Mouse (Mus musculus): ENCODE measurements around the gene Ankrd13a.

Gene Ankrd13a

DNA sequence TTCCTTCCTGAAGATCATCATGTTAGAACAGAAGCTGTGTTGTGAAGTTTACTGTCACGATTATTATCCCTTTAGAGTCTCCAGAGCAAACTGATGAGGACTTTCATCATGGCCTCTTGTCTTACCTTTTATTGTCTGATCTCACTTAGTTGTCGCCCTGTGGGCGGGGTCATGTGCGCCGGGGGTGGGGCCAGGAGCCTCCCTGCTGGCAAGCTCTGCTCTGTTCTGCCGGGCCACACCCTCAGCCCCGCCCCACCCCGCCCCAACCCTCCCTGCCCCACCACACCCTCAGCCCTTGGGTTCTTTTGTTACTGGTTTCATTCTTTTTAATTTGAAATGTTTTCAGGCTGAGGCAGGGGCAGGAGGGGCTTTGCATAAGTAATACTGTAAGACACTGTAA lies 26.6 kb downstream of the Ankrd13a start:
- DNase-seq: peak; percentile 55 to 58

GRCm38 (mm10) chr5:114801841-114802240 lies 27.4 kb downstream of the Ankrd13a start:
- no peak for DNase-seq

DNA sequence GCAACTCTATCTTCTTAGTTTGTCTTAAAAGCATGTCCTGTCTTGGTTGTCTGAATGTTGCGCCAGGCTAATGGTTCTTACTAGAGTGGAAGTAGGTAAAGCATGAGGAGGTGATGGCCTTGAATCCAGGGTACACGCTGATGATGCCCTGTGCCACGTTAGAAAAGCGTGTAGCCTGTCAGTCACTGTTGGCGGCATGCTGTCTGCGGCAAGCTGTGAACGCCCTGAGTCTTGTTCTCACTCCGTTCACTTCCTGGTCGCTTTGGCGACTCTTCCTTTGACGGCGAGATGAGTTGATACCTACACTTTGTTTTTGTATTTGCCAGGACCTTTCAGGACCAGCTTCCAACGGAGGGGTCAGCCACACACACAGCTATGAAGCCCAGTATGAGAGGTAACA lies 28.8 kb downstream of the Ankrd13a start:
- DNase-seq: no peak

DNA sequence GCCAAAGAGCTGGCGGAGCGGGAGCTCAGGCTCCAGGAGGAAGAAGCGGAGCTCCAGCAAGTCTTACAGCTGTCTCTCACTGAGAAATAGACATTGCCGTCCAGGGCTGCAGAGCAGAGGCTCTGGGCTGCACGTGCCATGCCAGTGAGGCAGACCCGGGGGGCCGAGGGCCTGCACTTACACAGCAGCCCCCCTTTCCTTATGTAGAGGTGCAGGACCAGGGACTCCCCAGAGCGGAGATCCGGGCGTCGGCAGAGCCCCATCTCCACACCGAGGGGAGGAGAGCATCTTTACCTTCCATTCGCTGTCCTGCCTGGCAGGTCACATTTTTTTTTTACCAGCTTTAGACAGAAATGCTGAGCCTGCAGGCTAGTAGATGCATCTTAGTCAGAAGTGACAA lies 29.9 kb downstream of the Ankrd13a start:
- no peak for DNase-seq

DNA sequence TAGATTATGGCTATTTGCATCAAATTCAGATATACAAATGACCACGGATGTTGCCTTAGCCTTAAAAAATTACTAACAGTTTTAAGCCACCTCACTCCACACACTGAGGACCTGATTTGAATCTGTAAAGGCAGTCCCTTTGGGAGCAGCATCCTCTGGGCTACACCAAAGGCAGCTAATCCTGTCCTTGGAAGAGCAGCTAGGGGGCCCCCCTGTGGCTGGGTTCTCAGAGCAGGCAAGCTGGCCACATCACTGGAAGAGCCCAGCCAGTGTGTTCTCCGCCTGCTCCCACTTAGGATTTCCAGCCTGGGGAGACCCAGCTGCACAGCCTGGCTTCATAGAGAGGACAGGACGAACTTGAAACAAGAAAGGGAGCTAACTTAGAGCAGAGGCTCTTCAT lies 30.5 kb downstream of the Ankrd13a start:
- peak; percentile 49 to 66 for DNase-seq

DNA sequence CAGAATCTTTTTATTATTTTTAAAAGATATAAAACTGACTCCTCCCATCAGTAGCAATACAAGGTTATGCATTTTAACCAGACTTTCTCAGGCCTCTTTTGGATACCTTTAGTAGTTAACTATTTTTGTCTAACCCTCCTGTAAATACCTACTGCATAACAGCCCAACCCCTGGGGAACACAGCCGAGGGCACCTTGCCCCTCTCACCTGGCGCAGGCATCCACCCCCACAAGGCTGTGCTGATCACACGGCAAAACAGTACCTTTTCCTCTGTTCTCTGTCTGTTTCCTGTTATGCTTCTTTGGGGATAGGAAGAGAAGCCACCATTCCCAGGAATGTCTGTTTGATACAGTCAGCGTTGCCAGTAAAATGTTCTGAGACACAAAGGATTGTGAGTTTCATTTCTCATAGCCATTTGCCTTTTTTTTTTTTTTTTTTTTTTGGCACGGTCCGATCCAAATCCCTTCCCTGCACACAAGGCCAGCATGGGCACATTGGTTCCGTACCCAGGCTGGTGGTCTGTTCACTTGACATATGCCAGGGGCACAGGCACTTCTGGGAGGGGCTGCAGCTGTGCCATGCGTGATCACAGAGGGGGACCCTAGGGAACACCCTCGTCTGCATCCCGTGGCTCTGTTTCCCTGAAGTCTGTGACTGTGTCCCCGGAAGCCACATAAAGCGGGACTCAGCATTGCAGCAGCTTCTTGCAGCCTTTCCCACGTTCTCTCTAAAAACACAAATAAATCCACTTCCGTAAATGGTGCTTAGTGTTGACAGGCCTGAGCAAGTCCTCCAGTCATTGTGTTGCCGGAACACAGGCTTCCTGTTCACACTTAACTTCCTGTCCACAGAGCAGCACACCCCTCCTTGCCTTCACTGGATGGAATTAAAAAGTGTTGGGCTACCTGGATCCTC lies 31.2 kb downstream of the Ankrd13a start:
- no peak for DNase-seq

GRCm38 (mm10) chr5:114806636-114807035 lies 32.2 kb downstream of the Ankrd13a start:
- DNase-seq: no peak

DNA sequence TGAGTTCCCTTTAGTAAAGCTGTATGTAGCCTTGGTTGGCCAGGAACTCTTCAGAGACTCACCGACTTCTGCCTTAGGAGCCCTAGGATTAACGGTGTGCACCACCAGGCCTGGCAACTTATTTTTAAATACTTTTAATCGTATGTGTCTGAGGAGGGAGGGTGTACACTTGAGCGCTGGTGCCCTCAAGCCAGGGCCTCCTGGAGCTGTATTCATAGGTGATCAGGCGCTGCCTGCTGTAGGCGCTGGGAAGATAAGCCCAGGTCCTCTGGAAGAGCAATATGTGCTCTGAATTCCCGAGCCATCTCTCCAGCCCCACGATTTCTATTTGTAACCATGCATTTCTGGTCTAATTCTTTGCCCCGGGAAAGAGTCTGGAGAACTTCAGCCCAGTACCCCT lies 32.6 kb downstream of the Ankrd13a start:
- DNase-seq: no peak

DNA sequence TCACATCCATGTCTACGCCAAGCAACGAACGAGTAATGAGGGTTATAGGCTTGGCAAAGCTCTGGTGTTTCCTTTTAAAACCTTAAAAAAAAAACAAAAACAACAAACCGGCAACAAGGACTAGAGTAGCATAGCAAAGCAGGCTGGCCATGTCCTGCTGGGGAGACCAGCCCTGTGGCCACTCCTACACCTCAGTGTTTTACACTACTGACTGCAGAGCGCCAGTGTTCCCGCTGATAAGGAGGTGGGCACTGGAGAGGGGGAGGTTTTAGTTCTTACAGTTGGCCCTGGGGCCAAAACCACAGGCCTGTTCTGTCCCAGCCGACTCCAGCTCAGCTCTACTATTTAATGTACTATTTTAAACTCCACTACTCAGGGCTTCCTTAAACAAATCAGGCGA lies 33.0 kb downstream of the Ankrd13a start:
- no peak for DNase-seq

DNA sequence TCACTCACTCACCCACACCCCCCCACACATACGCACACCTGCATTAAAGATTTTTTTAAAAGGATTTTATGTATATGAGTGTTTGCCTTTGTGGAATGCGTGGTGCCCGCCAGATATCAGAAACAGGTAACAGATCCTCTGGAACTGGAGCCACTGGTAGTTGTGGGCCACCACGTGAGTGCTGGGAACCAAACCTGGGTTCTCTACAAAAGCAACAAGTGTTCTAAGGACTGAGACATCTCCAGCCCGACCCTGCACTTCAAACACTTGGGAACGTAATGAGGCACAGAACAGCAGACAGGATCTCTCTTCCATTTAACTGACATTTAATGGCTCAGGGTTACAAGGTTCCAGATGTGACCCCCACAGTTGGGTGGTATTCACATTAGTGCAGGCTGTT lies 33.4 kb downstream of the Ankrd13a start:
- DNase-seq: no peak

GRCm38 (mm10) chr5:114808385-114808784 lies 33.9 kb downstream of the Ankrd13a start:
- DNase-seq: no peak

DNA sequence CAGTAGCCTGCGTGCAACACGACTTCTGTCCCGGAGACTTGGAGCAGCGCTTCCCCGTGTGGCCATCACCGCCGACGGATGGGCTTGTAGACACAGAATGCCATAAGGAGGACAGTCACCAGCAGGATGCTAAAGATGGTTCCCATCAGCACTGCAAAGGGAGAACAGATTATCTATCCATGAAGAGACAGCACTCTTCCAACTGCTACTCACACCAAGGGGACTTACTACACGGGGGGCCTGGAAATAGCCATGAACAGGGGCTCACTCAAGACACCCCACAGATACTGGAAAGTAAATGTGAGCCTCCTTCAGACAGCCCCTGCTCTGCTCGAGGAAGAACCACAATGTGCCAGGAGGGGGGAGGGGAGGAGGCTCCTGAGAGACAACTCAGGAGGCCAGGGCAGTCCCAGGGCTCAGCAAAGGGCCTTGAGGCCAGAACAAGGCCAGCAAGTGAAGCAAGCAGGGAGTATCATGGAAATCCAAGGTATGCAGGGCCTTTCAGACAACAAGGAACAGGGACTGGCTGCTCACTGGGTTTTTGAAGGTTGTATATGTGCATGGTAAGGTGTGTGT lies 34.8 kb downstream of the Ankrd13a start:
- DNase-seq: no peak

DNA sequence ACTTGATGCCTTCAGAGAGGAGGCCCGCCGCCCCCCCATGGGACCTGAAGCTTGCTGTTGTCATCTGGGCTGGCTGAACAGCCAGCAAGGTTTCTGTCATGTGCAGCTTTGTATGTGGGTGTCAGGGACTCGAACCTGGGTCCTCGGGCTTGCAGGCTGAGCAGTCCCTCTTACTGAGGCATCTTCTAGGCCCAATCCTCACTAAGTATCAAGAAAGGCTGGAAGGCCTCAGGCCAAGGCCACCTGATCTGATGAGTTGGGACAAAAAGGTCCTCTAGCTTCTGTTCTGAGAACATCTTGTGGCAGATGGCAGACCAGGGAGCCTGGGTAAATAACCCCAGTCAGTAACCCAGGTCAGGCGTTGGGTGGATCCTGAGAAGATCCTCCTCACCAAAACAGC lies 35.3 kb downstream of the Ankrd13a start:
- no peak for DNase-seq

DNA sequence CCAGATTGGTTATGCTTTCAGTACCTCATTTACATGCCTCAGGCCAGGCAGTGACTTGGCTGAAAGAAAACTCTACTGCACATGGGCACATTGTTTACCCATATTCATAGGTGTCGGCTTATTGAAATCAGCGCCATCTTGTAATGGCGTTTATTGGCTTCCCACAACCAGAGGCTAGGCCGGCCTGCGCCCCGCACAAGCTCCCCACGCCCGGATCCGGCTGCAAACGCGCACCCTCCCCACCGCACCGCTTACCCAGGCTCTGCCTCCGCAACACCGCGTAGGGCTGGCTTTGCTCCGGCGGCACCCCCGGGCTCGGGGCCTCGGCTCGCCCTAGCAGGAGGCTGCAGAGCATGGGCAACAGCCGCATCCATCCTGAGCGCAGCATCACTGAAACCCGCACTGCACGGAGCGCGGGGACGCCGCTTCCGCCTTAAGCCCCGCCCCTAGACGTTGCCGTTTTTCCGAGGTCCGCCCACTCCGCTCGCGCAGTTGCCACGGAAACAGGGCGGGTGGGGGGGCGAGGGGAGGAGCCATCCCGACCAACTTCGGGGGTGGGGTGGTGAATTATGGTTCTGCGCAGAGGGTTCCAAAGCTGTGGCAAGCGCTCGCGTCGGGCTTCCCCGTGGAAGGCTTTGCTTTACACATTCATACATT lies 39.2 kb downstream of the Ankrd13a start:
- peak; percentile 90 to 94 for DNase-seq

DNA sequence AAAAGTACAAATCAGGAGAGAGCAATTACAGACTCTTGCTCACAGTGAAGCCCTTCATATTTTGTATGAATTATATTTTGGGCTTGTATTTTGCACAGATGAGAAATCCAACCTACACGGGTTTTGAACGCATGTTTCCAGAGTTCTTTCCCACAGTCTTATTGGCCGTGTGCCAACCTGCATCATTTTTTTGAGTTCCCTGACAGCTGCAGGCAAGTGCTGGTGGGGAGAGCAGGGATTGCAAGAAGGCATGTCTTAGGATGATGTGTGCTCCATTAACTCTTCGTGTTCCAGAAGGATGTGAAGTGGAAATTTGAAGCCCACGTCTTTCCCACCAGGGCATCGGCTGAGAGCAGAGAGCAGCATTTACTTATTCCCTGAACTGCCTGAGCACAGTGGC lies 42.1 kb downstream of the Ankrd13a start:
- DNase-seq: no peak

- DNase-seq: peak; percentile 24 to 51
Observed at GRCm38 (mm10) chr5:114818124-114818523, 43.6 kb downstream of the Ankrd13a start.

- peak; percentile 87 to 91 for DNase-seq
Observed at GRCm38 (mm10) chr5:114822796-114823688, 48.6 kb downstream of the Ankrd13a start, which contains the start of gene 1500011B03Rik. TSS of gene 1500011B03Rik (minus strand) at chr5:114823468.

GRCm38 (mm10) chr5:114824197-114824596 lies 49.7 kb downstream of the Ankrd13a start:
- DNase-seq: peak; percentile 69 to 76

DNA sequence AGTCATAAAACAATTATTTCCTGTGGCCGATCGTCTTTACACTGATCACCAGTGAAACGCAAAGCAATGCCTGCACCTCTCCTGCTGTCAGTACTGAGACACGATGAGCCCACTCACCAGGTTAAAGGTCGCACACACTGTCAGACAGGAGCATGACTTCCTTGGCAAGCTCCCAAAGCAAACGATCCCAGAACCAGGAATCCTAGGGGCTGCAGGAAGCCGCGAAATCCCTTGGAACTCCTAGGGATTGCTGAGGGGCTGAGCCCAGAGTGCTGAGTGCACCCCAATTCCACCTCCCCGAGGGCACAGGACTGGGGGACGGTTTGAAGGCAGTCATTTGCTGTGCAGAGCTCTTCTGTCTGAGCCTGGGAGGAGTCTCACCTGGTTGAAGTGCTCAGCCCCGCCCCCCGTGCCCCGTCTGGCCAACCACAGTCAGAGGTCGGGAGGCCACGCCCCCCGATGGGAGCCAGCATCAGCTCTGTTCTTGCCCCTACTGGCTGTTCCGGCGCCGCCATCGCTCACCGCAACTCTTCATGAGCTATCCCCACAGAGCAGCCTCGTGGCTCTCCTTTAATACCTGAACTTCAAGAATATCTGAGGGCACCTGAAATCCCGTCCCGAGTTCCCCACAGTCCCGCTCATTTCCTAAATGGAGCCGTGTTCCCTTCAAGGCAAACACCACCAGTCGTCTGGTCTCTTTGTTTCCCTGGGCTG lies 51.7 kb downstream of the Ankrd13a start:
- peak; percentile 88 to 95 for DNase-seq

DNA sequence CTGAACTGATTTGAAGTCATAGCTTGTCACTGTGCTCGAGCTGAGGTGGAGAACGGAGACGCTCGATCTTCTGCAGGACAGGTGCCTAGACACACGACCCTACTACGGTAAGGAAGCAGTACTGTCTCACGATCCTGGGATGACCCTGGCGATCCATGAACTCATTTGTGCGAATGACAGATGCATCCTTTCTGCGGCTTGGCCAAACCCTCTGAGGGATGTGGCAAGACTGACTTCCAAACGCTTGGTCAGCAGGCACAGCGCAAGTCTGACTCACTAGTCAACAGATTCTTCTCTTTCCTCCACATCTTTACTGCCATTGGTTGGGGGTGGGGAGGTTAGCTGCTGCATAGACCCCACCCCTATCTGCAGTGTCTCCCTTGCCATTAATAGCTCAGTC lies 53.0 kb downstream of the Ankrd13a start:
- DNase-seq: peak in 1 of 2 experiments; percentile 2

GRCm38 (mm10) chr5:114829740-114830139 lies 55.3 kb downstream of the Ankrd13a start:
- no peak for DNase-seq

- no peak for DNase-seq
Observed at GRCm38 (mm10) chr5:114836886-114837285, 62.4 kb downstream of the Ankrd13a start.

Data from kidney, postnatal 4 days (tissue).